Mouse (Mus musculus): Measurements from ENCODE around the gene Sema3g.

Gene Sema3g

GRCm38 (mm10) chr14:31217666-31218065 lies at the start of gene Sema3g:
Gene Sema3g, plus strand, starts transcription at chr14:31217860.
- DNase-seq (ENCODE audit: low read depth) = no peak

DNA sequence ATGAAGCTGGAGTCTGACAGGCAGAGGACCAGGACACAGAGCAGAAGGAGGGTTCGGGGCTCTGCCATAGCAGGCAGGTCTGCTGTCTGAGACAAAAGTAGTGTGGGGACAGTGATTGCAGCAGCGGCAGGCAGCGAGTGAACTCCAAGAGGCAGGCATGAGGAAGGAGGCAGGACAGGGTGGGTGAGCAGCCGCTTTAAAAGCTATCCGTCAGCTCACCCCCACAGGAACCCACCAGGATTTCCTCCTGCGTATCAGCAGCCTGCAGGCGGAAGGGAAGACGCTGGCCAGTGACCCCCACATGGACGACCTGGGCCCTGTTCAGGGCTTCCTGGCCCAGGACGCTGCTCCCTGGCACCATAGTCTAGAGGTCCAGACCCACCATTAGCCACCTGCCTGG lies 49.2 kb upstream of the Sema3g start, which contains the start of gene Stab1:
Stab1 (minus strand) TSS at position 217 of the 400 bp plus-strand sequence.
- no peak for DNase-seq (ENCODE audit: low read depth)

DNA sequence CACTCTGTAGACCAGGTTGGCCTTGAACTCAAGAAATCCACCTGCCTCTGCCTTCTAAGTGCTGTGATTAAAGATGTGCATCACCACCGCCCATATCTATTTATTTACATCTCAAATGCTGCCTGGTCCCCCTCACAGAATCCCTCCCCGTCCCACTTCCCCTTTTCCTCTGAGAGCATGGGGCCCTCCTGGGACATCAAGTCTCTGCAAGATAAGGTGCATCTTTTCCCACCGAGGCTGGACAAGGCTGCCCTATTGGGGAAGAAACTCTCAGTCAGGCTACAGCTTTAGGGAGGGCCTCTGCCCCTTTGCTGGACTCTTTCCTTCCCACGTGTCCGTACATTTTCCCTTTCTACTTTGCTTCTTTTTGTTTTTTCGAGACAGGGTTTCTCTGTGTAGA lies 48.2 kb upstream of the Sema3g start:
- DNase-seq (ENCODE audit: low read depth) = peak; percentile 34

DNA sequence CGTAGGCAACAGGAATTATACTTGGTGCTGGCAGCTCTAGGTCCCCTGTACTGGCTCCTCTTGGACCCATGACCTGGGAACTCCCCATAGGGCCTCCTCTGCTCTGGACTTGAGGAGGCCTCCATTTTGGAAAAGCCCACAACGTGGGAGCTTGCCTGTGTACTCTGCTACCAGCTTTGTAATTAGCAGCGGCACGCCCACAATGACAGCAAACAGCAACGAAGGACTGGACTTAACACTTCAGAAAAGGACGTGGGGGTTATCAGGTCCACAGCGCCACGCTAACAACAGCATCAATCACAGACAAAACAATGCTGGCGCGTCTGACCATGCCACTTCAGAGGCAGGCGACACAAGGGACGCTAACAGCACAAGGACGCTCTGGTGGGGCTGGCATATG lies 46.7 kb upstream of the Sema3g start:
- no peak for DNase-seq (ENCODE audit: low read depth)

DNA sequence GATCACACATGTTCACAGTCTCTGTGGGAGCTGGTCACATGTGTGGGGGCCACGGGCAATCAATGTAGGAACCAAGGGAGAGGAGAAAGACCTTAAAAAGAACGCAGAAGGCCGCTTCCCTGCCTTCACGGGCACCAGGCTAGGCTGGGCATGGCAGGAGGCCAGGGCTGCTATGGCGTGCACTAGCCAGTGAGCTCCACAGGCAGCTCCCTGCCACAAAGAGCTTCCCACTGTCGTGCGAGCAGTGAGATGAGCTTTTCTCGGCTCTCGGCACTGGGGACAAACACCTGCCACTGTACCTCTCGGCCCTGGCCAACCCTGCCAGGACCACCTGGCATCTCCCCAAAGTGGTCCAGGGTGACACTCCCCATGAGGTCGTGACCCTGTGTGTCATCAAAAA lies 46.3 kb upstream of the Sema3g start:
- DNase-seq (ENCODE audit: low read depth) = no peak

DNA sequence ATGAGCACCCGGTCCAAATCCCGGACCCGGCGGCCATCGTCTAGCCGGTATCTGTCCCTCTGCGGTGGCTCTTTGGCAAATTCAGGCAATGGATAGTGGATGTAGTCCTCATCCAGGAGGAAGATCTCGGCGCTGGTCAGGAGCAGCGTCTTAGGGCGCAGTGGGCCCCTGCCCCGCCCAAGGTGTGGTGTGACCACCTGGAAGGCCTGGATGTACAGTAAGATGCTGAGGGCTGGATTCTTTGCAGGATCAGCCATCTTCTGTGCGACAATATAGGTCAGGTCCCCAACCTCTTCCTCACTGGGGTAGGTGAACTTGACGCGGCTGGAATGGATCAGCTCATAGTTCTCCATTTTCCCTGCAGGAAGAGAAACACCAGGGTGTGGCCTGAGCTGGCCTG lies 45.8 kb upstream of the Sema3g start:
- no peak for DNase-seq (ENCODE audit: low read depth)

DNA sequence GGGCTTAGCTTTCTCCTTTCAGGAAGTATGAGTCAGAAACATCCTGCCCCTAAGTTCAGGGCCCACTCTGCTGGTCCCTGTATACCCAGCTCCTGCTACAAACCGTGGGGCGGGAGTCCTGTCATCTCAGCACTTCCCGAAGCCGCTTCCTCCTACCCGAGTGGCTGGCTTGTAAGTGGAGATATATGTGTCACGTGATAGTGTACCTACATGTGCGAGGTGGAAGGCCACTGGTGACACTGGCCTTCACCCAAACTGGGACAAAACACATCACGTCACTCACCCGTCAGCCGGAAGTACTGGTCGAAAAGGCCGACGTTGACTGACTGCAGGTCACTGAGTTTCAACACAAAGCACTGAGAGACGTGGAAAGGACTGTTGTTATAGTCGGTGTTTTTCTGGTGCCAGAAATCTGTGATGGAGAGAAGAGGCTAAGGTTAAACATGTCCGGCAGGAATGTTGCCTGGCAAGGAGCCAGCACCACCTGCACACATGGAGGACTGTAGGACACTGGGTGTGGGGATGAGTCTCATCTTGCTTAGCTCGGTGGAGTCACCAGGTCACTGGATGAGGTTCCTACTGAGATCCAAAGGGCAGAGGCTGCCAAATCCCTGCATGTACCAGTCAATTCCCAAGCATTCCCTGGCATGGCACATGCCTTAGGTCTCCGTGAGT lies 44.7 kb upstream of the Sema3g start:
- no peak for DNase-seq (ENCODE audit: low read depth)

- no peak for DNase-seq (ENCODE audit: low read depth)
Measured at GRCm38 (mm10) chr14:31173537-31173936, 44.1 kb upstream of the Sema3g start.

DNA sequence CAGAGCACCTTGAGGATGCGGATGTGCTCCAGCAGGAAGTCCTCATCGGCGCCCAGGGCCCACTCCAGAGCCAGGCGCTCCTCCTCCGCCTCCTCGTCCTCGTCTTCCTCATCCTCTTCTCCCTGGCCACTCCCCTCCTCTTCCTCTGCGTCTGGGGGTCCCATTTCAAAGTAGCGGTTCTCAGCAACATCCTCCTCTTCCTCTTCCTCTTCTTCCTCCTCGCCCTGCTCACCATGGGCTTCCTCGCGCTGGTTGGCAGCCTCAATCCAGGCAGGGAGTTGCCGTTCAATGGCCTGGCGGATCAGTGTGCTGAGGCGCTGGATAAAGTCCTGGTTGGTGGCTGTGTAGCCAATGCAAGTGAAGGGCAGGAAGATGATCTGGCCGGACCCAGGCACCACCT lies 40.4 kb upstream of the Sema3g start:
- DNase-seq (ENCODE audit: low read depth) = no peak

DNA sequence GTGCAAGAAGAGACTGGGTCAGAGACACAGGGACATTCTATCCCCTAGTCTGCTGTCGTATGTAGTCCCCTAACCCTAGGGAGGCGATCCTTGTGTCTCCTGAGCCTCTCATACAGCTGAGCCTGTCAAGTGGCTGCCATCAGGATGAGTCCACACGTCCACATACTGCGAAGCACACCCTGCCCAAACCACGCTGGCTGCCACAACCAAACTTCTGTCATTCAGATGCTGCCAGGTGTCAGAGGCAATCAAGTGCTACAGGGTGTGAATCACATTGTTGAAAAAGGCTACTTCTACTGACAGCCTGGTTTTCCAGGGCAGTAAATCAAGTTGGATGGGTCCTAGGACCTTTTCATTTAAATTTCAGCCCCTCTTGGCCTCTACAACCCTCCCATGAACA lies 39.9 kb upstream of the Sema3g start:
- no peak for DNase-seq (ENCODE audit: low read depth)

GRCm38 (mm10) chr14:31179677-31180365 lies 37.8 kb upstream of the Sema3g start:
- no peak for DNase-seq (ENCODE audit: low read depth)

DNA sequence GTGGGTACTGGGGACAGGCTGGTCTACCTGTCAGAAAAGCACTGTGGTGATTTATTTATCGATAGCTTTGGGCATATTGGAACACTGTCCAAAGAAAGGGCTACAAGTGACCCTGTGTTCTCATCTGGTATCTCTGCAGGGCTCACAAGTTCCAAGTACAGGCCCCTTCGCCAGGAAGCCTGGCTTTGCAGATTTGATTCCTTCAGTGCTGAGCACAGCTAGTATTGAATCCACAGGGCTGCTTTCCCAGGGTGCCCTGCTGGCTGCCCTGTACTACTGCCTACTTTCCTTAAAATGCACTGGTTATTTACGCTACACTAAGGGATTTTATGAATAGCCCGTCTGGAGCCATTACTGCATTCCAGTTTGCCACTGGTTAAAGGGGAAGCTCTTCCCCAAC lies 36.1 kb upstream of the Sema3g start:
- DNase-seq (ENCODE audit: low read depth) = no peak

- DNase-seq (ENCODE audit: low read depth) = no peak
Measured at GRCm38 (mm10) chr14:31182786-31183290, 34.8 kb upstream of the Sema3g start.

GRCm38 (mm10) chr14:31183541-31183940 lies 34.1 kb upstream of the Sema3g start:
- DNase-seq (ENCODE audit: low read depth) = no peak

- DNase-seq (ENCODE audit: low read depth) = no peak
Measured at GRCm38 (mm10) chr14:31184195-31184594, 33.5 kb upstream of the Sema3g start.

DNA sequence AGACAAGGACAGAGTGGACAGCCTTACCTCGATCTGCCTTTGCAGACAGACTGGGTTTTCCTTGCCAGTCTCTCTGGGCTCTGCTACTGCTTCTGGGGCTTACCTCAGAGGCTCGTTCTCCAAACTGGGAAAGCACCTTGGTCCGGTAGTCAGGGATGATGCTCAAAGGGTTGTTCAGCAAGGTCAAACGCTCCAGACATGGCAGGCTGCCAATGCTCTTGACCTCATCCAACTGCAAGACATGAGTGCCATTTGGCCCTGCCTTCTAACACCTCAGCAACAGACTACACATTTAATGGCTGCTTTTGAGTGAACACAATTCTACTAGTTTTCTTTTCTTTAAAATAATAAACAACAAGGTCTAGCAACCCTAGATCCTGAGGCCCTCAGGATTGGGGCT lies 31.0 kb upstream of the Sema3g start:
- no peak for DNase-seq (ENCODE audit: low read depth)

DNA sequence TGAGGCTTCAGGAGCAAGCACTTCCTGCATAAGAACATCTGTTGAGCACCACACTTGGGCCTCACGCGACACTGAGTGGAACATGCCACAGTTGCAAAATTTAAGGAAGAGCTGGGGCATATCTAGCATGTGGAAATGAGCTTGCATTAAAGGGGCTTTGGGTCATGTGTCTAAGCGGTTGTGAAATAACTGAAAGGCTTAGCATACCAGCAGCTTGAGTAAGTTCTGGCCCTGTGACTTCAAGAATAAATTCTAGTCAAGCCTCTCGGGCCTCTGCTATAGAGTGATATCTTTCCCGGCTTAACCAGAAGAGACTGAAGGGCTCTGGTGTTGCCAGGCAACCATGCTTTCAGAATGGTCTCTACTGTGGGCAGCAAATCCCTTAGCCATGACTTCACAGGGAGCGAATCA lies 28.9 kb upstream of the Sema3g start:
- DNase-seq (ENCODE audit: low read depth) = no peak

GRCm38 (mm10) chr14:31189348-31189747 lies 28.3 kb upstream of the Sema3g start:
- no peak for DNase-seq (ENCODE audit: low read depth)

DNA sequence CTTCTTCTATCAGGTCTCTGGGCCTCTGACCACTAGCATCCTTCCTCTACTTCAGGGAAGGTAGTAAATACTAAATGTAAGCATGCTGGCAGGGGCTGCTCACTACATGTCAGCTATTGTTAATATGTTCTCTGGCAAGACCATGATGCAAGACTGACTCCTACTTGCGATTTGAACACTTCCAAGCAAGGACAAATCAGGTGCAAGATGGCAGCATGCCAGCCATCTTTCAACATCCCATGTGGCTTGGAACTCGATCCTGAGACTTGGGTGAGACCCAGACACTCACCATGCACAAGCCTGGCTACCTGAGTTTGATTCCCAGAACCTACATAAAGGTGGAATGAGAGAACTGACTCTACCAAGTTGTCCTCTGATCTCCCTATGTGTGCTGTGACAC lies 25.7 kb upstream of the Sema3g start:
- DNase-seq (ENCODE audit: low read depth) = no peak

- DNase-seq (ENCODE audit: low read depth) = no peak
Measured at GRCm38 (mm10) chr14:31193791-31194190, 23.9 kb upstream of the Sema3g start.

DNA sequence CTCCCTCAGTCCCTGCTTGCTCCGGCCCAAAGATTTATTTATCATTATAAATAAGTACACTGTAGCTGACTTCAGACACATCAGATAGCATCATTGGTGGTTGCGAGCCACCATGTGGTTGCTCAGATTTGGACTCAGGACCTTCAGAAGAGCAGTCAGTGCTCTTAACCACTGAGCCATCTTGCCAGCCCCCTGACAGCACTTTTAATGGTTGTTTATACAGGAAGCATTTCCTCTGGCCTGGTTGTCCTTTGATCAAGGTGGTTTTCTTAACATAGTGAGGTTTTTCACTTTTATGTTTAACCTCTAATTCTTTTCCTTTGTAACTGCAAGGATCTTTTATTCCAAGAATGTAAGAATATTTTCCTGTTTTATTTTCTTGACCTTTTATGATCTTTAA lies 23.2 kb upstream of the Sema3g start:
- DNase-seq (ENCODE audit: low read depth) = no peak

GRCm38 (mm10) chr14:31194891-31195513 lies 22.7 kb upstream of the Sema3g start:
- no peak for DNase-seq (ENCODE audit: low read depth)

DNA sequence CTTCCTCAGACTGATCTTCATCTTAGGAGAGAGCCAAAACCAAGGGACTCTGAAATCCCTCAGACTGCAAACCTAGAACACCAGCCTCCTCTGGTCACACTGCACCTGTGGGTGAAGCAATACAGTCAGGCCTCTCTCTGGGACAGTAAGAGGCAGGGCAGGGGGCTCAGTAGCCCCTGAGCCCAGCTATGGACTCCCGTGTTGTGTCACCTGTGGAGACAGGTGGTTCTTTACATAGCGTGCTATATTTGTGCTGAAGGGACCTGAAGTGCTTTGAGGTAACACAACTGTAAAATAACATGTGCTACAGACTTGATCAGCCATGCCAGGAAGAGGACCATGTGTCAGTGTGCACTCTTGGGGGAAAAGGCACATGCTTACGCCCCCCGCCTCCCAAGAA lies 22.1 kb upstream of the Sema3g start:
- no peak for DNase-seq (ENCODE audit: low read depth)

Data from c-Kit-positive CD71-negative TER-119-negative erythroid progenitor cells, embryonic 14.5 days (primary cell).